Mouse (Mus musculus) cerebellum, postnatal 36 days (tissue): ENCODE results near the gene Exo1.

Experiments
- DNase-seq, 2 experiments: peaks; one replicate each; pipeline ENCODE4 v3.0.0; 2021 to 2022; ENCODE audit warnings: mixed read lengths in 2 of 2

The Exo1 gene

GRCm38 (mm10) chr1:175880453-175881296, at the start of gene Exo1:
Gene Exo1 (plus strand): TSS chr1:175880581.
- DNase-seq: peak; percentile 79 to 85

GRCm38 (mm10) chr1:175855515-175855914, 24.9 kb upstream of the Exo1 start:
- DNase-seq: no peak

- DNase-seq: no peak
Observed at GRCm38 (mm10) chr1:175867050-175867449, 13.3 kb upstream of the Exo1 start.

GRCm38 (mm10) chr1:175867558-175867957, 12.8 kb upstream of the Exo1 start:
- DNase-seq: no peak

GRCm38 (mm10) chr1:175870716-175871115, 9.7 kb upstream of the Exo1 start:
- DNase-seq: no peak

- DNase-seq: no peak
Observed at GRCm38 (mm10) chr1:175872028-175872816, 8.2 kb upstream of the Exo1 start.

GRCm38 (mm10) chr1:175883398-175883797, 3.0 kb downstream of the Exo1 start:
- DNase-seq: no peak

GRCm38 (mm10) chr1:175893263-175893662, 12.9 kb downstream of the Exo1 start:
- no peak for DNase-seq

- no peak for DNase-seq
Observed at GRCm38 (mm10) chr1:175893726-175894125, 13.3 kb downstream of the Exo1 start.

GRCm38 (mm10) chr1:175911207-175911606, 30.8 kb downstream of the Exo1 start:
- DNase-seq: no peak

GRCm38 (mm10) chr1:175912038-175912437, 31.7 kb downstream of the Exo1 start:
- no peak for DNase-seq

- no peak for DNase-seq
Observed at GRCm38 (mm10) chr1:175913728-175914303, 33.4 kb downstream of the Exo1 start.

GRCm38 (mm10) chr1:175920029-175920428, 39.6 kb downstream of the Exo1 start, which contains the start of gene Gm38100:
Gene Gm38100 (plus strand): TSS chr1:175920329.
- DNase-seq: no peak

- no peak for DNase-seq
Observed at GRCm38 (mm10) chr1:175921091-175921490, 40.7 kb downstream of the Exo1 start.

GRCm38 (mm10) chr1:175923848-175924787, 43.7 kb downstream of the Exo1 start:
- DNase-seq: peak; percentile 72 to 81

GRCm38 (mm10) chr1:175931391-175931790, 51.0 kb downstream of the Exo1 start:
- DNase-seq: no peak

GRCm38 (mm10) chr1:175936282-175936737, 55.9 kb downstream of the Exo1 start:
- peak; percentile 60 to 89 for DNase-seq

- no peak for DNase-seq
Observed at GRCm38 (mm10) chr1:175938731-175939130, 58.4 kb downstream of the Exo1 start.

GRCm38 (mm10) chr1:175943168-175943567, 62.8 kb downstream of the Exo1 start:
- no peak for DNase-seq

- no peak for DNase-seq
Observed at GRCm38 (mm10) chr1:175946718-175947315, 66.4 kb downstream of the Exo1 start.

- DNase-seq: no peak
Observed at GRCm38 (mm10) chr1:175950421-175950820, 70.0 kb downstream of the Exo1 start.

- DNase-seq: no peak
Observed at GRCm38 (mm10) chr1:175950851-175951250, 70.5 kb downstream of the Exo1 start.
